Mouse (Mus musculus) G1E (cell line): ENCODE results near the gene Fbxl18.

Source experiments
- CTCF ChIP-seq: IDR thresholded peaks from 2 replicates; pipeline ENCODE4 v1.5.1; 2012; ENCODE audit warnings: low read depth, low read length, inconsistent platforms, mixed read lengths
- GATA1 ChIP-seq: IDR thresholded peaks from 2 replicates; pipeline ENCODE4 v1.6.1; 2012; ENCODE audit warnings: borderline replicate concordance, low read length, inconsistent platforms, mixed read lengths
- POLR2AphosphoS5 ChIP-seq: IDR thresholded peaks from 2 replicates; pipeline ENCODE4 v1.6.1; 2012; ENCODE audit warnings: low read depth, low read length, inconsistent platforms; ENCODE audit not compliant: insufficient replicate concordance
- TAL1 ChIP-seq: conservative IDR thresholded peaks from 2 replicates; pipeline ENCODE4 v1.6.1; 2012; ENCODE audit warnings: low read depth, low read length, inconsistent platforms, mixed read lengths

GRCm38 (mm10) chr5:142818435-142819360 lies 76.5 kb downstream of the Fbxl18 start:
- TF ChIP-seq CTCF: no peak
- no peak for TF ChIP-seq GATA1
- no peak for TF ChIP-seq POLR2AphosphoS5
- TF ChIP-seq TAL1: no peak
